Mouse (Mus musculus): Measurements from ENCODE around the gene Ascl3. TPM values are rescaled to one million over a fixed set of nuclear protein-coding genes. Genes with fewer than 3 reads are reported as not detected.

The Ascl3 gene
- polyA plus RNA-seq, 1 experiment from 2014 or later = not detected

GRCm38 (mm10) chr7:109690961-109691360, 40.6 kb downstream of the Ascl3 start:
- Histone ChIP-seq H3K4me1 (replicated peaks) (no peaks in the 10 kb centered on the region; the same call in 1 of the 2 replicates), H3K4me2 (no peak overlapping the region), H3K27me3 (0 out of 2 replicates have a peak, but pooled peaks cover 4% of the 10 kb centered on the region), H3K9ac (no peak overlapping the region), H3K9me3 (replicated peaks) (no peaks in the 10 kb centered on the region), H3K4me3 (replicated peaks) (no peak overlapping the region), H3K36me3 (replicated peaks) (no peaks in the 10 kb centered on the region), H3K27ac (replicated peaks) (no peak overlapping the region)
- no peak for ATAC-seq (ENCODE audit: insufficient read depth)
- WGBS (ENCODE audit: insufficient replicate concordance) = 62% methylated on average over 5 of the region's 5 CpGs

GRCm38 (mm10) chr7:109690101-109690500, 41.4 kb downstream of the Ascl3 start:
- no peaks in the 10 kb centered on the region for H3K36me3 ChIP-seq (replicated peaks)
- no peak overlapping the region for H3K4me3 ChIP-seq (replicated peaks)
- H3K4me2 ChIP-seq = no peak overlapping the region
- WGBS (ENCODE audit: insufficient replicate concordance) = 74% methylated on average over 3 of the region's 3 CpGs
- H3K9ac ChIP-seq = no peak overlapping the region
- H3K9me3 ChIP-seq (replicated peaks) = no peaks in the 10 kb centered on the region
- H3K4me1 ChIP-seq (replicated peaks) = no peaks in the 10 kb centered on the region
- H3K27ac ChIP-seq (replicated peaks) = no peak overlapping the region
- H3K27me3 ChIP-seq = 0 out of 2 replicates have a peak, but pooled peaks cover 4% of the 10 kb centered on the region
- no peak for ATAC-seq (ENCODE audit: insufficient read depth)

GRCm38 (mm10) chr7:109686585-109687128, 44.9 kb downstream of the Ascl3 start:
- Histone ChIP-seq H3K4me1 (replicated peaks) (no peaks in the 10 kb centered on the region), H3K4me2 (no peak overlapping the region), H3K27ac (replicated peaks) (no peak overlapping the region), H3K4me3 (replicated peaks) (no peak overlapping the region), H3K27me3 (no peaks in the 10 kb centered on the region), H3K9me3 (replicated peaks) (no peaks in the 10 kb centered on the region), H3K9ac (no peak overlapping the region), H3K36me3 (replicated peaks) (no peaks in the 10 kb centered on the region)
- no peak for ATAC-seq (ENCODE audit: insufficient read depth)
- 45% methylated on average over 9 of the region's 9 CpGs for WGBS (ENCODE audit: insufficient replicate concordance)

- WGBS (ENCODE audit: insufficient replicate concordance) = 71% methylated on average over 1 of the region's 1 CpGs
- no peaks in the 10 kb centered on the region for H3K36me3 ChIP-seq (replicated peaks)
- H3K4me2 ChIP-seq = no peak overlapping the region
- no peaks in the 10 kb centered on the region for H3K9me3 ChIP-seq (replicated peaks)
- H3K27me3 ChIP-seq = no peaks in the 10 kb centered on the region
- no peaks in the 10 kb centered on the region for H3K4me1 ChIP-seq (replicated peaks)
- no peak overlapping the region for H3K9ac ChIP-seq
- no peak for ATAC-seq (ENCODE audit: insufficient read depth)
- no peak overlapping the region for H3K27ac ChIP-seq (replicated peaks)
- H3K4me3 ChIP-seq (replicated peaks) = no peak overlapping the region
Measured at GRCm38 (mm10) chr7:109680879-109681278, 50.6 kb downstream of the Ascl3 start.

DNA sequence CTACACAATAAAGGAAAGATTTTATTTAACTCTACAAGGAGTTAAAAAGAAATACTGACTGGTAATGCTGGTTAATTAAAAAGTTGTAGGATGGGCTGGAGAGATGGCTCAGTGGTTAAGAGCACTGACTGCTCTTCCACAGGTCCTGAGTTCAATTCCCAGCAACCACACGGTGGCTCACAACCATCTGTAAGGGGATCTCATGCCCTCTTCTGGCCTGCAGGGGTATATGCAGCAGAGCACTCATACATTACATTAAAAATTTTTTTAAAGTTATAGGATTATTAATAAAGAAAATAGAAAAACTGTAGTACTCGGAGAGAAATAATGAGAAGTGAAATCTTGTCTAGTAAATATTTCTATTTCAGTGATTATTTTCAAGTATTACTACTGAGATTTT, 51.2 kb downstream of the Ascl3 start:
- no peaks in the 10 kb centered on the region for H3K9me3 ChIP-seq (replicated peaks)
- no peak overlapping the region for H3K27ac ChIP-seq (replicated peaks)
- H3K27me3 ChIP-seq = no peaks in the 10 kb centered on the region
- no peaks in the 10 kb centered on the region for H3K36me3 ChIP-seq (replicated peaks)
- no peak overlapping the region for H3K4me2 ChIP-seq
- no peaks in the 10 kb centered on the region for H3K4me1 ChIP-seq (replicated peaks)
- H3K9ac ChIP-seq = no peak overlapping the region
- no peak for ATAC-seq (ENCODE audit: insufficient read depth)
- WGBS (ENCODE audit: insufficient replicate concordance) = 60% methylated on average over 2 of the region's 2 CpGs
- H3K4me3 ChIP-seq (replicated peaks) = no peak overlapping the region

Other genes with a start within 250 kb of the Ascl3 start
- not detected in 2 replicates for gene Trim66, start 223.6 kb downstream of the Ascl3 start, polyA plus RNA-seq (2015; fragmentation: Nextera tagmentation; extraction: Ambion mirVana)
- gene Rpl27a, start 212.6 kb downstream of the Ascl3 start, polyA plus RNA-seq (2015; fragmentation: Nextera tagmentation; extraction: Ambion mirVana) = 58.5 and 71.9 TPM in 2 replicates
- 20.1 and 24.8 TPM in 2 replicates for gene St5, start 28.1 kb downstream of the Ascl3 start, polyA plus RNA-seq (2015; fragmentation: Nextera tagmentation; extraction: Ambion mirVana)
- 32.7 and 36.1 TPM in 2 replicates for gene Akip1, start 28.0 kb downstream of the Ascl3 start, polyA plus RNA-seq (2015; fragmentation: Nextera tagmentation; extraction: Ambion mirVana)
- 0.07 TPM in 1 of 2 replicates, not detected in the other for gene BC051019, start 7.9 kb downstream of the Ascl3 start, polyA plus RNA-seq (2015; fragmentation: Nextera tagmentation; extraction: Ambion mirVana)
- gene Tmem9b, start 21.1 kb upstream of the Ascl3 start, polyA plus RNA-seq (2015; fragmentation: Nextera tagmentation; extraction: Ambion mirVana) = 30.2 and 30.5 TPM in 2 replicates
- gene Nrip3, start 50.3 kb upstream of the Ascl3 start, polyA plus RNA-seq (2015; fragmentation: Nextera tagmentation; extraction: Ambion mirVana) = 0.23 and 0.28 TPM in 2 replicates
- gene Scube2, start 134.0 kb upstream of the Ascl3 start, polyA plus RNA-seq (2015; fragmentation: Nextera tagmentation; extraction: Ambion mirVana) = 0.05 and 0.22 TPM in 2 replicates
- 7.1 and 7.6 TPM in 2 replicates for gene Dennd5a, start 228.7 kb upstream of the Ascl3 start, polyA plus RNA-seq (2015; fragmentation: Nextera tagmentation; extraction: Ambion mirVana)